Mouse (Mus musculus): Measurements from ENCODE around the gene Efna1.

DNA sequence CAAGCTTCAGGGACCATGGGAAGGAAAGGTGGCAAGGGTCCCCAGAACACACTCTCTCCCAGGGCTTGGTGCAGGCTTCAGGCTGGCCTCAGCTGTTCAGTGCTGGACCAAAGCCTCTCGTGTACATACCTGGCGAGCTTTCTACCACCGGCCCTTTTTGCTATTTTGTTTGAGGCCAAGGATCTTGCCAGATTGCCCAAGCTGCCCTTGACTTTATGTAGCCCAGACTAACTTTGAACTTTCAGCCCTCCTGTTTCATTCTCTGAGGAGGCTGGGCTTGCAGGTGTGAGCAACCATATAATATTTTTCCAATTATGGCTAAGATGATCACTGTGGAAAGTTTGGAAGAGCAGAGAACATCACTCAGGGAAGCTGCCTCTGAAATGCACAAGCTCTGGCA, 3.3 kb upstream of the Efna1 start:
- no peak for TF ChIP-seq POLR2A (IDR thresholded peaks at IDR 0.05; ENCODE audit: extremely low read depth, insufficient read depth, low read length)
- TF ChIP-seq CTCF (IDR thresholded peaks at IDR 0.05; ENCODE audit: low read depth, low read length): no peak
